Mouse (Mus musculus) MEL (cell line): ENCODE results near the gene Adsl. TPM values are rescaled to one million over a fixed set of nuclear protein-coding genes. Genes with fewer than 3 reads are reported as not detected.

Experiments used
- TAL1 ChIP-seq: IDR thresholded peaks from 2 replicates; pipeline ENCODE4 v1.6.1; 2012; ENCODE audit warnings: mild to moderate bottlenecking, inconsistent platforms, low read length, moderate library complexity, mixed read lengths
- polyA plus RNA-seq, 2 experiments: library from polyadenylated mRNA; stranded (reverse) in 1 of 2; unstranded in 1 of 2; fragments of >175 nt in 1 of 2; fragments of >200 nt in 1 of 2; gene quantifications; 2 replicates each; pipeline versions ENCODE4 v1.2.1 to v1.2.4; 2012; ENCODE audit warnings: low replicate concordance in 2 of 2, low read depth in 1 of 2; ENCODE audit not compliant: insufficient read length in 2 of 2, insufficient read depth in 1 of 2, missing spikeins in 1 of 2
- total RNA-seq: library from RNA; depleted of rRNA; stranded (reverse); fragments of 300-350 nt; gene quantifications from 2 replicates; pipeline ENCODE4 v1.2.3, GENCODE M21; 2012; rRNA removed

The Adsl gene
- total and polyA plus RNA-seq, 3 experiments: 304 to 365 (median 320) TPM

DNA sequence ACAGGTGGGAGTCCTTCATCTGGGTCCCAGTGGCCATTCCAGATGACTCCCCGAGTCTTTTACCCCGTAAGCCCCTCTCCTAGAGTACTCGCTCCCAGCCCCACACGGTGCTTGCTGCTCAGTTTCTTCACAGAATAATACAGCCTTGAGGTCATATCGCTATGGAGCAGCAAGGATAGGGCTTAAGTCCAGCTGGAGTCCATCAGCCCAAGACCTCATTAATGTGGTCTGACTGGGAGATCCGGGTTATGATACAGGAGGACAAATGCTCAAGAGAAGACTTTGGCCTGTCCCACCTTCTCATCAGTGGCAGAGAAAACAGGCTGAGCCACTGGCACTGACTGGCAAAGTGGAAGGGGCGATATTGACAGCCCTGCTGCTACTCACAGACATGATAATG lies 69.0 kb downstream of the Adsl start (continued):
- TF ChIP-seq TAL1: no peak
- TF ChIP-seq, all 39 proteins: peak for 0

Other genes starting within 250 kb of the Adsl start
- 8.0 and 8.2 TPM in 2 replicates for gene Tnrc6b, start 237.2 kb upstream of the Adsl start, total RNA-seq
- gene Tnrc6b, start 237.2 kb upstream of the Adsl start, polyA plus RNA-seq: 10 to 100 TPM in 1 of 2 experiments, 1 to 10 TPM in 1; 7.8 to 13.9 TPM
- gene Sgsm3, start 29.3 kb downstream of the Adsl start, total RNA-seq: 31.2 and 39.5 TPM in 2 replicates
- 10 to 100 TPM in 1 of 2 experiments, not detected in 1; 33.0 TPM for gene Sgsm3, start 29.3 kb downstream of the Adsl start, polyA plus RNA-seq
- 2.6 and 3.6 TPM in 2 replicates for gene Mrtfa, start 242.3 kb downstream of the Adsl start, total RNA-seq
- 10 to 100 TPM in 1 of 2 experiments, not detected in 1; 11.9 TPM for gene Mrtfa, start 242.3 kb downstream of the Adsl start, polyA plus RNA-seq